Mouse (Mus musculus) gastrocnemius, adult 2 months (tissue): ENCODE data around the gene Tssc4. TPM values are rescaled to one million over a fixed set of nuclear protein-coding genes. Genes with fewer than 3 reads are reported as not detected.

Source experiments
- DNase-seq: peaks from one replicate; pipeline ENCODE4 v3.0.0; 2022
- H3K27ac ChIP-seq: fragments of 200-600 bp; 2 replicates; pipeline ENCODE4 v1.8.1; 2022; ENCODE audit warnings: mild to moderate bottlenecking
- H3K4me3 ChIP-seq: fragments of 200-600 bp; 2 replicates; pipeline ENCODE4 v1.8.1; 2022; ENCODE audit warnings: mild to moderate bottlenecking, moderate library complexity
- CTCF ChIP-seq: fragments of 200-600 bp; IDR thresholded peaks from 2 replicates; pipeline ENCODE4 v1.8.1; 2022; ENCODE audit warnings: antibody characterized with exemption, mild to moderate bottlenecking, moderate library complexity
- intact Hi-C: fragments of 180-260 bp; cut with DNase I; formaldehyde crosslinking; loops from one replicate; pipeline ENCODE4 v1.15.1; 2025
- total RNA-seq, 2 experiments: library from RNA; stranded (reverse); gene quantifications; 2 replicates each; pipeline ENCODE4 v1.2.3; 2021

Tssc4 gene
- total RNA-seq, 2 experiments from 2014 or later, result 6.6 to 8.2 TPM

GRCm38 (mm10) chr7:143064226-143064625 is 4.8 kb upstream of the Tssc4 start:
- intact Hi-C loops, result no loop called here
- Histone ChIP-seq H3K27ac (peak overlapping the region; percentile 57), H3K4me3 (no peak overlapping the region)
- DNase-seq, result no peak
- no peak for TF ChIP-seq CTCF

- DNase-seq, result no peak
- Histone ChIP-seq H3K4me3 (no peak overlapping the region), H3K27ac (no peak overlapping the region)
- intact Hi-C loops, result no loop called here
- TF ChIP-seq CTCF, result no peak
Observed at GRCm38 (mm10) chr7:143065692-143066091, 3.4 kb upstream of the Tssc4 start.

GRCm38 (mm10) chr7:143067469-143067868 is 1.6 kb upstream of the Tssc4 start:
- intact Hi-C loops, result no loop called here
- H3K27ac ChIP-seq, result peak overlapping the region; percentile 92
- TF ChIP-seq CTCF, result no peak
- no peak for DNase-seq
- H3K4me3 ChIP-seq, result no peak overlapping the region

- DNase-seq, result no peak
- H3K4me3 ChIP-seq, result no peak overlapping the region; the same call in 1 of the 2 replicates
- no peak for TF ChIP-seq CTCF
- H3K27ac ChIP-seq, result peak overlapping the region; percentile 92
- intact Hi-C loops, result loop anchor here (2.0 kb wide), 1 partner anchor 15 kb away; the partner anchor contains the start of gene Cd81
Observed at GRCm38 (mm10) chr7:143067897-143068296, 1.2 kb upstream of the Tssc4 start.

- no peak for TF ChIP-seq CTCF
- H3K4me3 ChIP-seq, result peak overlapping the region; percentile 83
- H3K27ac ChIP-seq, result peak overlapping the region; percentile 92
- intact Hi-C loops, result loop anchor here (2.0 kb wide), 1 partner anchor 16 kb away; the partner anchor contains the start of gene Cd81
- DNase-seq, result no peak
Observed at GRCm38 (mm10) chr7:143068316-143068881, 650 bp upstream of the Tssc4 start.

GRCm38 (mm10) chr7:143069751-143070400 is 827 bp downstream of the Tssc4 start:
- Histone ChIP-seq H3K4me3 (peak overlapping the region; percentile 83), H3K27ac (peak overlapping the region; percentile 92)
- no peak for DNase-seq
- no peak for TF ChIP-seq CTCF
- intact Hi-C loops, result loop anchor here (2.0 kb wide), 1 partner anchor 17 kb away; the partner anchor contains the start of gene Cd81

GRCm38 (mm10) chr7:143070506-143071070 is 1.5 kb downstream of the Tssc4 start:
- intact Hi-C loops, result no loop called here
- peak overlapping the region; percentile 83 for H3K4me3 ChIP-seq
- peak overlapping the region; percentile 92; the same call in 1 of the 2 replicates for H3K27ac ChIP-seq
- no peak for DNase-seq
- no peak for TF ChIP-seq CTCF

- no peak for DNase-seq
Observed at GRCm38 (mm10) chr7:143072605-143073004, 3.6 kb downstream of the Tssc4 start.

GRCm38 (mm10) chr7:143073086-143073485 is 4.0 kb downstream of the Tssc4 start:
- DNase-seq, result no peak
- TF ChIP-seq CTCF, result peak; percentile 64
- Histone ChIP-seq H3K4me3 (no peak overlapping the region), H3K27ac (no peak overlapping the region)
- intact Hi-C loops, result no loop called here

More at GRCm38 (mm10) chr7:143072605-143073004, 3.6 kb downstream of the Tssc4 start:
- no peak for TF ChIP-seq CTCF
- intact Hi-C loops, result no loop called here
- no peak overlapping the region for H3K27ac ChIP-seq
- H3K4me3 ChIP-seq, result no peak overlapping the region

GRCm38 (mm10) chr7:143075394-143075793 is 6.3 kb downstream of the Tssc4 start:
- no peak for DNase-seq
- H3K27ac ChIP-seq, result no peak overlapping the region
- no peak for TF ChIP-seq CTCF
- no peak overlapping the region for H3K4me3 ChIP-seq
- intact Hi-C loops, result no loop called here

- Histone ChIP-seq H3K27ac (no peak overlapping the region), H3K4me3 (no peak overlapping the region)
- intact Hi-C loops, result no loop called here
- no peak for DNase-seq
- no peak for TF ChIP-seq CTCF
Observed at GRCm38 (mm10) chr7:143077351-143077750, 8.3 kb downstream of the Tssc4 start.

- intact Hi-C loops, result no loop called here
Observed at GRCm38 (mm10) chr7:143082024-143082423, 13.0 kb downstream of the Tssc4 start.

GRCm38 (mm10) chr7:143083708-143084107 is 14.7 kb downstream of the Tssc4 start:
- Histone ChIP-seq H3K4me3 (no peak overlapping the region), H3K27ac (no peak overlapping the region)
- no peak for TF ChIP-seq CTCF
- intact Hi-C loops, result no loop called here
- no peak for DNase-seq

More at GRCm38 (mm10) chr7:143082024-143082423, 13.0 kb downstream of the Tssc4 start:
- Histone ChIP-seq H3K4me3 (no peak overlapping the region), H3K27ac (no peak overlapping the region)
- no peak for TF ChIP-seq CTCF
- no peak for DNase-seq
